Mouse (Mus musculus): Measurements from ENCODE around the gene BC017158. TPM values are rescaled to one million over a fixed set of nuclear protein-coding genes. Genes with fewer than 3 reads are reported as not detected.

The BC017158 gene
- total RNA-seq, 2 experiments from 2014 or later: 23.4 to 24.5 TPM

- no peak for DNase-seq (ENCODE audit: low spot score in 2 of 2)
- intact Hi-C loops (cut with DNase I): no loop called here
Measured at GRCm38 (mm10) chr7:128279750-128280149, 18.2 kb downstream of the BC017158 start.

DNA sequence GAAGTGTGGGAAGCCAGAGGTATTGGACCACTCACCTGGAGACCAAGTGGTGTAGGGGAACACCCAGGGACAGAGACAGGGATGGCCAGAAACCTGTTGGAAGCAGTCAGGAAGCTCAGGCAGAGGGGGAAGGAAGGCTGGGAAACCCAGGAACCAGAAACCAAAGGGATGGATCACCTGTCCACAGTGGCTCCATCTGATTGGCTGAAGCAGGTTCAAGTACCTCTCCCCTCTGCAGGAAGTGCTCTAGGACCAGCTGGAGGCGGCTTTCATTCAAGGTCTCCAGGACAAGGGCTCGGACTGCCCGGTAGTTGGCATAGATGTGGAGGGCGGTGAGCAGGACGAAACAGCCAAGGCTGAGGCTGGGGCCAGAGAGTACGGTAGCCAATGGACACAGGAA is 21.9 kb downstream of the BC017158 start:
- no peak for DNase-seq (ENCODE audit: low spot score in 2 of 2)
- intact Hi-C loops (cut with DNase I): no loop called here

DNA sequence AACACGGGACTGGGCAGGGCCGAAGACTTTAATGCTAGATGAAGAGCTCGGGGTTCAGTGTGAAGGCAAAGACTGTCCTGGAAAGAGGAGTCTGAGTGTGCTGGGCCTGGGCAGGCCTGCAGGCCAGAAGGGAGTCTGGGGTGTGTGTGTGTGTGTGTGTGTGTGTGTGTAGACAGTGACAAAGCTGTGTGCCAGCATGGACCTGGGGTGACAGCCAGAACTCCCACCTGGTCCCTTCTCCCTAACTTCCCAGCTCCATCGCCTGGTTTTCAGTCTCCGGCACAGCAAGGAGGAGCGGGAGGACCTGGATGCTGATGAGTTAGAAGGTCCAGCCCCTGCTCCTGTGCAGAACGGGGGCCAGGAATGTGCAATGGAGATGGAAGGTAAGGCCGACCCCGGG is 26.5 kb downstream of the BC017158 start:
- no peak for DNase-seq (ENCODE audit: low spot score in 2 of 2)
- intact Hi-C loops (cut with DNase I): no loop called here

DNA sequence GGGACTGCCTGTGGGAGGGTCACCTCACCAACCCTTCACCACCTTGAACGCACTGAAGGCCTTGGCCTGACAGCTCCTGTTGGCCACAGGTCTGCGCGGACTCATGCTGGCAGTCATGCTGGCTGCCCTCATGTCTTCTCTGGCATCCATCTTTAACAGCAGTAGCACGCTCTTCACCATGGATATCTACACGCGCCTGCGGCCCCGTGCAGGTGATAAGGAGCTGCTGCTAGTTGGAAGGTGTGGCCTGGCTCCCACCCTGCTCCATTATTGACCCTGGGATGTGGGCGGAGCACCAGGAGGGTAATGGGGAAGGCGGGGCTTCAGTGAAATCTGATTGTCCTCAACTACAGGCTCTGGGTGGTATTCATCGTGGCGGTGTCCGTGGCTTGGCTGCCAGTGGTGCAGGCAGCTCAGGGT is 27.5 kb downstream of the BC017158 start:
- intact Hi-C loops (cut with DNase I): no loop called here
- no peak for DNase-seq (ENCODE audit: low spot score in 2 of 2)

DNA sequence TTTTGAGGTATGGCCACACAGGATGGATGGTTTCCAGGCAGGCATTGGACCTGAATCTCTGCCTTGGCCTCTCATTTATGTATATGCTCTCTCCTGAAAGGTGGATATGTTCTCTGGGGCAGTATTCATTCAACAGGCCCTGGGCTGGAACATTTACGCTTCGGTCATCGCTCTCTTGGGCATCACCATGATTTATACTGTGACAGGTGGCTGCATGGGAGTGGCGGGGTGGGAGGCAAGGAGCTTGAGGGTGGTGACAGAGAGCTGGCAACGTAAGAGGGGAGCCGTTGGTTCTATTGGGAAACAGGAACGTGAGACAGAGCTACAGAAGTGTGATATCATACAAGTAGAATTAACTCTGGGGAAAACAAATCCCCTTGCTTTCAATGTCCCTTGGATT is 30.2 kb downstream of the BC017158 start:
- no peak for DNase-seq (ENCODE audit: low spot score in 2 of 2)
- intact Hi-C loops (cut with DNase I): no loop called here

DNA sequence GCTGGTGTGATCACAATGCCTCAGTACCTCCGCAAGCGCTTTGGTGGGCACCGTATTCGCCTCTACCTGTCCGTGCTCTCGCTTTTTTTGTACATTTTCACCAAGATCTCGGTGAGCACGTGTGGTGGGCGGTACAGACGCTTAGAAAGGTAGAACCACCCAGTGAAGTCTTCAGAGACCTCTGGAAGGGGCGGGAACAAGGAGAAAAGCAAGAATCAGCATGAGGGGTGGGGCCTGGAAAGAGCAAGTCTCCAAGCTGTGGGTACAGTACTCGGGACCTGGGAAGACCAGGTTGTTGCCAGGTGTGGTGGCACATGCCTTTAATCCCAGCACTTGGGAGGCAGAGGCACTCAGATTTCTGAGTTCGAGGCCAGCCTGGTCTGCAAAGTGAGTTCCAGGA is 30.6 kb downstream of the BC017158 start:
- intact Hi-C loops (cut with DNase I): no loop called here
- no peak for DNase-seq (ENCODE audit: low spot score in 2 of 2)

GRCm38 (mm10) chr7:128266056-128266455 is 31.9 kb downstream of the BC017158 start:
- intact Hi-C loops (cut with DNase I): no loop called here
- no peak for DNase-seq (ENCODE audit: low spot score in 2 of 2)

DNA sequence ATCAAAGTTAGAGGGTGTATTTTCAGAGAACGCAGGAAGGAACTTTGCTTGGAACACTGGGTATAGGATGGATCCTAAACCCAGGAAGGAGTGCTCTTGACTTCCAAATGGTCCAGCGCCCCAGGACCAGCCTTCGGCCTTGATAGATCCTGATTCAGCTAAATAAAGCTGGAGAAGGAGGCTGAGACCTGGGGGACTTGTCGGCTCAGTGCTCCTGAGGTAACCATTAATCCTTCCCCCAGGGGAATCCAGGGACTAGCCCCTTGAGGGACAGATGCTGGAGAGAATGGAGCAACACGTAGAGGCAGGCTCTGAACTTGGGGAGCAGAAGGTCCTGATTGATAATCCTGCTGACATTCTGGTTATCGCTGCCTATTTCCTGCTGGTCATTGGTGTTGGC is 32.6 kb downstream of the BC017158 start, which contains the start of gene Slc5a2:
Gene Slc5a2 (plus strand): TSS at position 247 of the 400 bp plus-strand sequence.
- DNase-seq (ENCODE audit: low spot score in 2 of 2): no peak
- intact Hi-C loops (cut with DNase I): no loop called here

DNA sequence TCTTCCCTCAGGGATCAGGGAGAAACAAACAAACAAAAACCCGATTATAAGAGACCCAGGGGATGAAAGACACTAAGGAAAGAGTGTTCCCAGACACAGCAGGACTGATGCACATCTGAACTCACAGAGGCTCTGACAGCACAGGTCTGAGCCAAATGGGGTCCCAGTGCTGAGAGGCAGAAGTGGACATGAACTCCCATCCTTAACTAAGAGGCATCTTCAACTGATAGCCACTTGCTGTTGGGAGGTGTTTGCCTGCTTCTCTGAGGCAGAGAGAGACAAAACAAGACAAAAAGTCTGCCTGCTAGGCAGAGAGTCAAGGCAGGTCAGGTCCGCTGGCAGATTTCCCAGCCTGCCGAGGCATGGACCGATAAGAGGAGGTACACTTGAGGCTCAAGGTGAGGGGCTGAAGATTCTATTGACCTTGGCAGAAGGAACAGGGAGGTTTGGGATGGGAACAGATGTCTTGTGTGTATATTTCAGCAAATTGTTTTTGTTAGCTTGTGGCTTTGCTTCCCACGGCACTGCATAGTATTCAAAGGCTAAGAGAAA is 41.1 kb downstream of the BC017158 start:
- intact Hi-C loops (cut with DNase I): no loop called here
- DNase-seq (ENCODE audit: low spot score in 2 of 2): no peak

DNA sequence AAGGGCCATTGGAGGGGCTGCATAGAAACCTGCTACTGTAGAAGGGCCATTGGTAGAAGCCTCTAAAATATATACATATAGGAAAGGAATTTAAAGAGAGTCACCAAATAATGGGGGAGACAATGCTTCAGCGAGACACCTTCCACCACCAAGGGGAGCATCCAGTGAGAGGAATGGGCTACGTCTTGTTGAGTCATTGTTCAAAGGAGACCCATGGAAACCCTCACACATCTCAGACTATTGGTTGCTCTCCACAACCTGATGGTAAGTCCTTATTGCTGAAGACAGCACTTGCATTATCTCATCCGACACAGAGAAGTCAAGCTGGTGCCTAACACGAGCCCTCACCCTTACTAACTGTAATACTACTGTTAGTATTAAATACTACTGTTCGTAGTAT is 42.2 kb downstream of the BC017158 start:
- no peak for DNase-seq (ENCODE audit: low spot score in 2 of 2)
- intact Hi-C loops (cut with DNase I): no loop called here

DNA sequence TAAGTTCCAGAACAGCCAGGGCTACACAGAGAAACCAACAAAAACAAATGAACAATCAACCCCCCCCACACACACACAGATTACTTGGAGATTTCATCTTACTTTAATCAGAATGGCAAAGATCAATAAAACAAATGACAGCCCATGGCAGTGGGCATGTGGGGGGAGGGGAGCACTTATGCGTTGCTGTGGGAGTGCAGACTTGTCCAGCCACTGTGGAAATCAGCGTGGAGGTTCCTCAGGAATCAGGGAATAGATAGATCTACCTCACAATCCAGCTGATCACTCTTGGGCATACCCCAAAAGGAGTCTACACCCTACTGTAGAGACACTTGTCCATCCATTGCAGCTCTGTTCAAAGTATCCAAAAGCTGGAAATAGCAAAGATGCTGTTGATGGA is 43.0 kb downstream of the BC017158 start:
- DNase-seq (ENCODE audit: low spot score in 2 of 2): no peak
- intact Hi-C loops (cut with DNase I): no loop called here

- peak; percentile 75 to 87 for DNase-seq (ENCODE audit: low spot score in 2 of 2)
- intact Hi-C loops (cut with DNase I): no loop called here
Measured at GRCm38 (mm10) chr7:128252609-128253008, 45.4 kb downstream of the BC017158 start.

- intact Hi-C loops (cut with DNase I): no loop called here
- DNase-seq (ENCODE audit: low spot score in 2 of 2): no peak
Measured at GRCm38 (mm10) chr7:128251946-128252345, 46.0 kb downstream of the BC017158 start.

GRCm38 (mm10) chr7:128249998-128250397 is 48.0 kb downstream of the BC017158 start:
- intact Hi-C loops (cut with DNase I): loop anchor here (5.0 kb wide), 2 partner anchors 47 to 457 kb away; partner anchors contain the start of gene BC017158
- no peak for DNase-seq (ENCODE audit: low spot score in 2 of 2)

DNA sequence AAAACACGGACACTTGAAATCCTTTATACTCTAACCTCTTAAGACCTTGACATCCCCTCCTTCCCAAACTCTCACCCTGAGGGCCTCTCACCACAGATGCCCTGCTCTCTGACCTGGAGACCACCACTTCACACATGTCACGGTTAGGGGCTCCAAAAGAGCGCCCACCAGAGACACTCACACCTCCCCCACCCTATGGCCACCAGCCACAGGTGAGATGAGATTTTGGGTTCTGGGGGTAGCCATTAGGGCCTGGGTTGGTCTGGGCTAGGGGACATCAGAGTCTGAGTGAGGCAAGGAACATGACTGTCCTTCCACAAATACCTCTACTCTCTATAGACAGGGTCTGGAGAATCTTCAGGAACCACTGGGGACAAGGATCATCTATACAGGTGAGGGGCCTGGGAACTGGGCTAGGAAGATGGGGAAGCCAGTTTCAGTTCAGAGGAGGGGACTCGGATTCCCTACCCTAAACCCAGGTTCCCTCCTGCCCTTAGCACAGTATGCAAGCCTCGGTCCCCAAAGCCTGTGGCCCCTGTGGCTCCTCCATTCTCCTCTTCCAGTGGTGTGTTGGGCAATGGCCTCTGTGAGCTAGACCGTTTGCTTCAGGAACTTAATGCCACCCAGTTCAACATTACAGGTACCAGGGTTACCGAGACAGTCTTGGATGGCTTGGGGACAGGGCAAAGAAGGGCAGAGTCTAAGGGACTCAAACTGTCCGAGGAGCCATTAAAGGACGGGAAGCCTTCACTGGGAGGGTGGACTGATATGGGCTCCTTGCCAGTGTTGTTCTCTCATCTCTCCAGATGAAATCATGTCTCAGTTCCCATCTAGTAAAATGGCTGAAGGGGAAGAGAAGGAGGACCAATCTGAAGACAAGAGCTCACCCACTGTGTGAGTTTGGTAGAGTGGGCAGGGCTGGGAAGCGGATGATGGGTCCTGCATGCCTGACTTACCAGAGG is 49.6 kb downstream of the BC017158 start:
- intact Hi-C loops (cut with DNase I): loop anchor here (5.0 kb wide), 2 partner anchors 49 to 459 kb away; partner anchors contain the start of gene BC017158
- DNase-seq (ENCODE audit: low spot score in 2 of 2): no peak

DNA sequence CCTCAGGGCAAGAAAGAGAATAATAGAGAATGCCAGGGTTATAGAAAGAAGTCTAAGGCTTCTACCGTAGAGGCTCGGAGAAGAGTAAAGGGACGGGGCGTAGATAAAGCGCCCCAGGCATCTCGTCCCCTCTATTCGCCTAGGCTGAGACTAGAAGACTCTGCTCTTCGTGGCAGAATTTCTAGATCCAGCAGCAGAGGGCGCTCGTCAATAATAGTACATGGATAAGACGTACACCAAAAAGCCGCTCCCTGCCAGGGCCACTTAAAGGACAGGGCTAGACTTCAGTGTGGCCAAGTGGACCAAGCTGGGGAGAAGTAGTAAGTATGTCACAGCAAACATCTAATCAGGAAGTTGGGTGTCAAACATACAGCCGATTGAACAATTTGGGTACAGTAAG is 50.5 kb downstream of the BC017158 start:
- DNase-seq (ENCODE audit: low spot score in 2 of 2): peak; percentile 93
- intact Hi-C loops (cut with DNase I): loop anchor here (1.0 to 5.0 kb wide), 4 partner anchors 50 to 460 kb away; partner anchors contain the start of gene BC017158

GRCm38 (mm10) chr7:128246496-128247391 is 51.2 kb downstream of the BC017158 start, which contains the start of gene Tgfb1i1:
Tgfb1i1 (plus strand) TSS chr7:128246812.
- intact Hi-C loops (cut with DNase I): loop anchor here (1.0 to 5.0 kb wide), 4 partner anchors 51 to 461 kb away; partner anchors contain the start of gene BC017158
- peak; percentile 56 to 69 for DNase-seq (ENCODE audit: low spot score in 2 of 2)

DNA sequence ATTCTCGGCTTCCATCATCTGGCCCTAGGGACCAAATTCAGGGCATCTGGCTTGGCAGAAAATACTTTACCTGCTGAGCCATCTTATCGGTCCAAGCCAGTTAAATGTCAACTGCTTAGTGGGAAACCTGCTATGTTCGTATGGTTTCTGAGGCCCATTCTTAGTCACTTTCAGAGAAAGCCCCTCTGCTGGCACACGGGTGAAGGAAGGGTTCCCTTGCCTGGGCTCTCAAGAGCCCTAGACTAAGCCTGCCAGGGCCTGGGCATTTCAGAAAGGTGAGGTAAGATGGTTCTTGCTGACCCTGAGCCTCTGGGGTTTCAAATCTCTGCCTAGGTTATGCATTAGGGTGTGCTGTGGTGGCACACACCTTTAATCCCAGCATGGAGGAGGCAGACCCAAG is 52.4 kb downstream of the BC017158 start:
- intact Hi-C loops (cut with DNase I): loop anchor here (5.0 kb wide), 2 partner anchors 52 to 462 kb away; partner anchors contain the start of gene BC017158

GRCm38 (mm10) chr7:128244410-128245025 is 53.5 kb downstream of the BC017158 start:
- DNase-seq (ENCODE audit: low spot score in 2 of 2): no peak

More for the DNA sequence above, 52.4 kb downstream of the BC017158 start:
- DNase-seq (ENCODE audit: low spot score in 2 of 2): no peak

More at GRCm38 (mm10) chr7:128244410-128245025, 53.5 kb downstream of the BC017158 start:
- intact Hi-C loops (cut with DNase I): loop anchor here (5.0 kb wide), 2 partner anchors 53 to 463 kb away; partner anchors contain the start of gene BC017158

Measured in left cerebral cortex, postnatal 14 days (tissue).